Mouse (Mus musculus) adrenal gland, postnatal 14 days (tissue): Measurements from ENCODE around the gene Sdf4. TPM values are rescaled to one million over a fixed set of nuclear protein-coding genes. Genes with fewer than 3 reads are reported as not detected.
A peak's percentile ranks its signal among the peaks of the same experiment; 100 is the strongest.

Experiments
- DNase-seq: peaks from one replicate; pipeline ENCODE4 v3.0.0; 2021; ENCODE audit warnings: mixed read lengths
- total RNA-seq: library from RNA; stranded (reverse); gene quantifications from 2 replicates; pipeline ENCODE4 v1.2.3, GENCODE M21; 2021

Gene Sdf4
- total RNA-seq, 1 experiment from 2014 or later = 209 TPM

DNA sequence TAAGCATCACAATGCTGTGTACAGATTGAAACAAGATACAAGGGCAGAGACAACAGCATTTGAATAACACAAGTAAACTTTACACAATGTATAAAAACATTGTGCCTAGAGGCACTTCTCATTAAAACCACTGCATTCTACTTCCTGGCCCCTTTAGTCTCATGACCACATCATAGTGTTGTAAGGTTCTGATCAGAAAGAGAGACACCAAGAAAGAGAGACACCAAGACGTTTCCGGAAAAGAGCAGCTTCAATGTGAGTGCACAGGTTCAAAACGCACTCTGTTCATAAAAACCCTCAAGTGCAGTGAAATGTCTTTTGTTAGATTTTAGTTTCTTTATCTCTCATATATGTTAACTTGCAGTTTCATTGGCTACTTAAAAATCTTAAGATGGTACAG is 11.4 kb downstream of the Sdf4 start:
- no peak for DNase-seq

DNA sequence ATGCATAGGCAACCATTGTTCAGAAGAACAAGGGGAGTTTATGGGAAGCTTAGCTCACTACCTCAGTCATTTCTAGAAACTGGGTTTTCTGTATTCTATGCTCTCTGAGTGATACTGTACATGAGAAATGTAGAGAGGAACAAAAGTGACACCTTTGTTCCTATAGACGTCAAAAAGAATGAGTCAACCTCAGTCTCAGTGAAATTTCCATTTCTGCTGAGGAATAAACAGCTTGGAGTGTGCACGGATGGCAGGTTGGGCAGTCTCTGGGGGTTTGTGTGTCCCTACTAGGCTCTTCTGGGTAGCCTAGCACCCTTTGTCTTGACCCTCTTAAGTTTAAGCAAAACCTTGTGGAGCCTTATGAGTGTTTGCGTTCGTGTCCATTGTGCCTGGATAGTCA is 15.7 kb downstream of the Sdf4 start:
- DNase-seq = no peak

GRCm38 (mm10) chr4:156013637-156014036 is 21.0 kb downstream of the Sdf4 start, which contains the start of gene Tnfrsf4:
Gene Tnfrsf4 (plus strand): TSS chr4:156013843.
- DNase-seq = no peak

DNA sequence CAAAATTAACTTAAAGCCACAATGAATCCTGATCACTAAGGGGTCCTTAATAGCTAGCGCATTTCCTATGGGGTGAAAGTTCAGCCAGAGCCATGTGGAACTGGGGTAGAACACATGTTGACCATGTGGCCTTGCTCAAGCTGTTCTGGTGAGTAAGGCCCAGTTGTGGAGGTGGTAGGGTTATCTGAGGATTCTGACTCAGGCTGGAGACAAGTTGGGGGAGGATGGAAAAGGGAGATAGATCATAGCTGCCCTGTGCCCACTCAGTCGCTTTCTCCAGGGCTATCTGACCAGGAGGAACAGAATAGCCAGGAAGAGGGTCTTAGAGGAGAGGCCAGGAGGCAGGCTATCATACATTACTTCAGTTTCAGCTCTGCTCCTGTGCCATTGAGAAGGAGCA is 21.8 kb downstream of the Sdf4 start:
- peak; percentile 51 for DNase-seq

GRCm38 (mm10) chr4:156019771-156020170 is 27.1 kb downstream of the Sdf4 start:
- DNase-seq = no peak

GRCm38 (mm10) chr4:156021381-156021780 is 28.7 kb downstream of the Sdf4 start:
- DNase-seq = no peak

- no peak for DNase-seq
Observed at GRCm38 (mm10) chr4:156021942-156022419, 29.3 kb downstream of the Sdf4 start.

- DNase-seq = no peak
Observed at GRCm38 (mm10) chr4:156023520-156023919, 30.8 kb downstream of the Sdf4 start.

GRCm38 (mm10) chr4:156024184-156024583 is 31.5 kb downstream of the Sdf4 start:
- no peak for DNase-seq

DNA sequence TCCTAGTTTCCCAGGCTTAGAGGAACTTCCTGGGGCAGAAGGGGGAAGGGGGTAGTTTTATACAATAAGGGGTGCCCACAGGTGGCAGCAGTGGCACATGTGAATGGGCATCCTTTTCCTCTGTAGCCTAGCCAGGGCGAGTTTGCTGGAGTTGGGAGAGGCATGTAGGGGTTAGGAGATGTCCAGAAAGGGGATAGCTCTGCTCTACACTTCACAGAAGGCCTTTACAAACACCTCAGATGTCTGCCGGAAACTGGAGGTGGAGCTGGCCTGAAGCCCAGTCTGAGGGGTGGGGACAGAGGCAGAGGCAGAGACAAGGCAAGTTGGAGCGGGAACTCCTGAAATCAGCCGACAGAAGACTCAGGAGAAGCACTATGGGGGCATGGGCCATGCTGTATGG is 33.3 kb downstream of the Sdf4 start, which contains the start of gene Tnfrsf18:
Tnfrsf18 (plus strand) TSS at position 152 of the 400 bp plus-strand sequence.
- DNase-seq = peak; percentile 54

DNA sequence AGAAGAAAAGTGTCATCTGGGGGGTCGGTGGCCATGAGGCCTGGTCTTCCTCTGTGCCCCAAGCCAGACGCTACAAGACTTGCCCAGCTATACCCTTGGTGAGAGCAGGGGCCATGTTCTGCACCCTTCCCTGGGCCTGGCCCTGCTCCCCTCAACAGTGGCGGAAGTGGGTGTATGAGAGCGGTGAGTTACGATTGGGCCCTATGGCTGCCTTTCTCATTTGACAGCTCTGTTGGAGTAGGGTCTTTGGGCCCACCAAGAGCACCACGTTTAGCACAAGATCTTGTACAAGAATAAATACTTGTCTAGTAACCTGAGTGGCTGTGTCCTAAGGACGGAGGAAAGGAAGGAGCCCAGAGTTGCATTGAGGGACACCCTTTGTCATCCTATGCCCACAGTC is 35.9 kb downstream of the Sdf4 start:
- DNase-seq = no peak

- DNase-seq = peak; percentile 38
Observed at GRCm38 (mm10) chr4:156030651-156031118, 38.0 kb downstream of the Sdf4 start.

DNA sequence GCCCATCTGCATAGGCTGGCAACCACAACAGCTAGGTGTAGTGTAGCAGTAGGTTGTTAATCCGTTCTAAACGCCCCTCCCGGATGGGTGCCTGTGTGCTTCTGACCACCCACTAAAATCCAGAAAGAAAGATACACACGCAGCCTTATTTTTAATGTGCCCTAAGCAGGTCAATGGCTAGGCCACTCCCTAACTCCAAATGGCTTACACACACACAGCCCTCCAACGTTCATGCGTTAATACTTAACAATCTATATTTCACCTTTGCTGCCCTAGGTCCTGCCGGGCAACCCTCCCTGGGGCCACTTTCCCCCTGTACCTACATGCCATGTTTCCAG is 38.6 kb downstream of the Sdf4 start:
- no peak for DNase-seq

DNA sequence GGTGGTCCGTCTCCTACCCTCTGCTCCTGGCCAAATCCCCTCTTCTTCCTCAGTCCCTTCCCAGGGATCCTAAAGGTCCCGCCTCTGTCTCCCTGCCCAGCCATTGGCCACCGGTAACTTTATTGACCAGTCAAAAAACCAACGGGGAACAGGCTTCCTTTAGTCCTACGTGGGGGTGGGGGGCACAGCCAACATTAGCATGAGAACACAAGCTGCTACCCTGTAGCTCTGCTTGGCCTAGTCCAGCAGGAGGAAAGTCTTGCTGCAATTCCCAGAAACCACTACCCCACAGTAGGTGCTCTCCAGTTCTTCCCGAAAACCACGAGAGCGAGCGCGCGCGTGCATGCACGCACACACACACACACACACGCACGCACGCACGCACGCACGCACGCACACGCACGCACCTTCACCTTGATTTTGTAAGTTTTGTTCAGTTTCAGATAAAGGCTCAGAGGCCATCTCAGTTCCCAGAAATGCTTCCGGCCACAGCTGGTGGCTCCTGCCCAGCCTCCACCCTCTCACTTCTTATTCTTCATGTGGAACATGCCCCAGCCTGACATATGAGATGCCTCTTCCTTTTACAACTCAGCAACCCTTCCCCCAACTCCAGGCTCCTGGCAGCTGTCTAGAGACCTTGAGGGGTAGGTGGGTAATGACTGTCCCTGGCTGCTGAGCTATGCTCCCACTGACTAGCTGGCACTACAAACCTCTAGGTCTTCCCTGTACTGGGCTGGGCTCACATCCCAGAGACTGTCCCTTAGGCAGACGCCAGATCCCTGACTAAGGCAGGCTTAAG is 39.1 kb downstream of the Sdf4 start:
- peak; percentile 90 for DNase-seq

GRCm38 (mm10) chr4:156032856-156033255 is 40.2 kb downstream of the Sdf4 start:
- no peak for DNase-seq

GRCm38 (mm10) chr4:156033476-156034119 is 40.9 kb downstream of the Sdf4 start:
- DNase-seq = peak; percentile 75

DNA sequence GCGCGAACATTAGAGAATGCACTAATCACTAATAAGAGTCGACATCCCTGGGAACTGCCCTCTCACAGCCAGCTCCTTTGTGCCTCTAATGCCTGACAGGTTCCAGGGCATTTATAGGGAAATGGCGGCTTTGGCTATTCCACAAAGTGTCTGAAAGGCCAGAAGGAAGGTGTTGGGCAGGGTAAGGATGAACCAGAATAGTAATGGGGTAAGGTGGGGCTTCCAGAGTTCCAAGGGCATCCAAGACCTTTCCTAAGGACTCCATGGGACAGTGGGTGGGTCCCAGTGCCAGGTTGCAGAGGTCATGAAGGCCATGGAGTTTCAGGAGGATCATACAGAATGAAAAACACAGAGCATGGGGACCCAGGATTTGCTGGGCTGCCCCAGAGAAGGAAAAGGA is 41.6 kb downstream of the Sdf4 start:
- no peak for DNase-seq

GRCm38 (mm10) chr4:156034901-156035300 is 42.2 kb downstream of the Sdf4 start:
- DNase-seq = no peak

GRCm38 (mm10) chr4:156044754-156045153 is 52.1 kb downstream of the Sdf4 start:
- peak; percentile 35 for DNase-seq

DNA sequence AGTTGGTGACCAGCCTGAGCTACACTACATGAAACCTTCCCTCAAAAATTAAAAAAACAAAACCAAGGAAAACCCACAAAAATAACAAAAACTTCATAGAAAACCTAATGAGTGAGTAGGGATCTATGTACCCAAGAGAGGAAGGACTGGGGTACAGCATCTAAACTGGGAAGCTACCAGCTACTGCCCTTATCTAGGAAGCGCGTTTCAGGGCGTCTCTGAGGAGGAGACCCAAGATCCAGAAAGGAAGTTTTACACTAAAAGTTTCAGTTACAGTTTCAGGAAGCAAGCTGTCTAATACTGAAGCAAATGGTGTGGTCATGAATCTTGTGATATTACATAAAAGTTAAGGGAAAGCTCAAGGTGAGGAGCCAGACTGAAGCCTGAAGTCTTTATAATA is 57.1 kb downstream of the Sdf4 start:
- no peak for DNase-seq

- DNase-seq = peak; percentile 80
Observed at GRCm38 (mm10) chr4:156050391-156050980, 57.8 kb downstream of the Sdf4 start.

GRCm38 (mm10) chr4:156053113-156053512 is 60.4 kb downstream of the Sdf4 start:
- DNase-seq = no peak

DNA sequence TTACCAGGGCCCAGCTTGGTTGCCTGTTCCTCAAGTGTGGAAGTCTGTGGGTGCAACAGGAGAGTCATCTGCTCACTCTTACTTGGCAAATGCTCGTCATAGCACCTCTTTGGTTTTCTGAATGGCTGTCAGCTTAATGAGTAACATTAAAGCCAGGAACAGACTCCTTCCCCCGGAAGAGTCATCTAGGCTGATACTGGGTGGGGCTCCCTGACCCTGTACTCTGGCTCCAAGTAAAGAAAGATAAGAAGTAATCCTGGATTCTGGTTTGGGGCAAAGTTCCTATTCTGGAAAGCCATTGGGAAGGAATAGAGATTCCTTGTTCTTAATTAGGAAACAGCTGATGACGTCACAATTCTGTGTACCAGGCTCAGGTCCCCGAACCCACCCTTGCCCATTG is 61.5 kb downstream of the Sdf4 start:
- DNase-seq = no peak
